Mouse (Mus musculus) intestine, postnatal 0 days (tissue): ENCODE results near the gene Popdc3. TPM values are rescaled to one million over a fixed set of nuclear protein-coding genes. Genes with fewer than 3 reads are reported as not detected.

ENCODE experiments used
- ATAC-seq: fragments of 200-750 bp; cut with Nextera tagmentation; 2 replicates; pipeline ENCODE4 v1.8.0; 2017; ENCODE audit warnings: mild to moderate bottlenecking, moderate TSS enrichment, moderate library complexity
- H3K27ac ChIP-seq: fragments of 300-500 bp; sonication (generic); 2 replicates; pipeline ENCODE4 v1.5.1; 2014; ENCODE audit warnings: mild to moderate bottlenecking, low read depth, low read length, moderate library complexity
- H3K27me3 ChIP-seq: fragments of 300-500 bp; sonication (generic); replicated peaks from 2 replicates; pipeline ENCODE4 v1.6.1; 2014; ENCODE audit warnings: low read length, mixed read lengths; ENCODE audit not compliant: control insufficient read depth, insufficient read depth
- H3K36me3 ChIP-seq: fragments of 300-500 bp; sonication (generic); 2 replicates; pipeline ENCODE4 v1.6.1; 2014; ENCODE audit warnings: mild to moderate bottlenecking, moderate library complexity; ENCODE audit not compliant: control insufficient read depth, insufficient read depth
- H3K4me1 ChIP-seq: fragments of 300-500 bp; sonication (generic); replicated peaks from 2 replicates; pipeline ENCODE4 v1.6.1; 2014; ENCODE audit warnings: antibody characterized with exemption, low read length, mixed read lengths; ENCODE audit not compliant: control insufficient read depth, insufficient read depth
- H3K4me2 ChIP-seq: fragments of 300-500 bp; sonication (generic); replicated peaks from 2 replicates; pipeline ENCODE4 v1.6.1; 2014; ENCODE audit warnings: low read depth, mild to moderate bottlenecking, moderate library complexity
- H3K4me3 ChIP-seq: fragments of 300-500 bp; sonication (generic); 2 replicates; pipeline ENCODE4 v1.5.1; 2014; ENCODE audit warnings: low read depth, low read length
- H3K9ac ChIP-seq: fragments of 300-500 bp; sonication (generic); 2 replicates; pipeline ENCODE4 v1.6.1; 2014; ENCODE audit warnings: mild to moderate bottlenecking, low read depth, low read length
- H3K9me3 ChIP-seq: fragments of 300-500 bp; sonication (generic); 2 replicates; pipeline ENCODE4 v1.6.1; 2016; ENCODE audit warnings: mixed run types; ENCODE audit not compliant: control insufficient read depth
- CTCF ChIP-seq: sonication (generic); IDR thresholded peaks from 2 replicates; pipeline ENCODE4 v1.5.1; 2016; ENCODE audit warnings: low read depth, mild to moderate bottlenecking, control low read depth, antibody characterized with exemption, moderate library complexity
- WGBS: fragments of 180-500 bp; shearing (Covaris S2); extraction: QIAGEN DNeasy Blood & Tissue Kit; methylation state at CpG from one replicate; pipeline ENCODE4 v1.1.7; 2014; 5-methylcytosine and 5-hydroxymethylcytosine counted together
- polyA plus RNA-seq: library from polyadenylated mRNA; unstranded; fragments of >200 nt; fragmentation: Nextera tagmentation; extraction: Ambion mirVana; gene quantifications from 2 replicates; pipeline ENCODE4 v1.2.1, GENCODE M21; 2015

Popdc3 gene
- polyA plus RNA-seq, 1 experiment from 2014 or later = 0.57 TPM

- Histone ChIP-seq H3K27me3 (no peaks in the 10 kb centered on the region), H3K4me1 (no peaks in the 10 kb centered on the region), H3K27ac (no peak overlapping the region), H3K9ac (no peak overlapping the region), H3K4me3 (no peak overlapping the region), H3K9me3 (no peaks in the 10 kb centered on the region), H3K36me3 (no peaks in the 10 kb centered on the region), H3K4me2 (no peak overlapping the region)
- ATAC-seq = no peak
- WGBS = 78% methylated on average over 7 of the region's 7 CpGs
- TF ChIP-seq CTCF = no peak
These were observed 38.8 kb downstream of the Popdc3 start for GRCm38 (mm10) chr10:45216676-45217075.

GRCm38 (mm10) chr10:45229954-45230353 lies 52.1 kb downstream of the Popdc3 start:
- no peak overlapping the region for H3K4me3 ChIP-seq
- no peak overlapping the region for H3K9ac ChIP-seq
- ATAC-seq = no peak
- no peak overlapping the region for H3K27ac ChIP-seq
- no peak overlapping the region for H3K4me2 ChIP-seq
- no peaks in the 10 kb centered on the region for H3K36me3 ChIP-seq
- TF ChIP-seq CTCF = no peak
- WGBS = 29% methylated on average over 4 of the region's 4 CpGs
- no peaks in the 10 kb centered on the region for H3K27me3 ChIP-seq
- no peaks in the 10 kb centered on the region for H3K4me1 ChIP-seq
- no peaks in the 10 kb centered on the region for H3K9me3 ChIP-seq

GRCm38 (mm10) chr10:45233351-45233750 lies 55.5 kb downstream of the Popdc3 start:
- H3K36me3 ChIP-seq = no peaks in the 10 kb centered on the region
- no peak overlapping the region for H3K9ac ChIP-seq
- no peaks in the 10 kb centered on the region for H3K9me3 ChIP-seq
- H3K4me2 ChIP-seq = no peak overlapping the region
- H3K4me1 ChIP-seq = no peaks in the 10 kb centered on the region
- WGBS = 83% methylated on average over 6 of the region's 6 CpGs
- no peak for ATAC-seq
- no peak overlapping the region for H3K27ac ChIP-seq
- no peak overlapping the region for H3K4me3 ChIP-seq
- TF ChIP-seq CTCF = no peak
- no peaks in the 10 kb centered on the region for H3K27me3 ChIP-seq

GRCm38 (mm10) chr10:45236304-45236703 lies 58.4 kb downstream of the Popdc3 start:
- 50% methylated on average over 3 of the region's 3 CpGs for WGBS
- Histone ChIP-seq H3K4me2 (no peak overlapping the region), H3K36me3 (no peaks in the 10 kb centered on the region), H3K27me3 (no peaks in the 10 kb centered on the region), H3K4me3 (no peak overlapping the region), H3K9ac (no peak overlapping the region), H3K4me1 (no peaks in the 10 kb centered on the region), H3K27ac (no peak overlapping the region), H3K9me3 (no peaks in the 10 kb centered on the region)
- TF ChIP-seq CTCF = no peak
- no peak for ATAC-seq

GRCm38 (mm10) chr10:45237492-45237891 lies 59.6 kb downstream of the Popdc3 start:
- no peaks in the 10 kb centered on the region for H3K36me3 ChIP-seq
- H3K9ac ChIP-seq = no peak overlapping the region
- 67% methylated on average over 5 of the region's 5 CpGs for WGBS
- H3K27me3 ChIP-seq = no peaks in the 10 kb centered on the region
- no peak overlapping the region for H3K4me3 ChIP-seq
- no peak for ATAC-seq
- no peak overlapping the region for H3K27ac ChIP-seq
- H3K4me1 ChIP-seq = no peaks in the 10 kb centered on the region
- no peak overlapping the region for H3K4me2 ChIP-seq
- TF ChIP-seq CTCF = no peak
- H3K9me3 ChIP-seq = no peaks in the 10 kb centered on the region

DNA sequence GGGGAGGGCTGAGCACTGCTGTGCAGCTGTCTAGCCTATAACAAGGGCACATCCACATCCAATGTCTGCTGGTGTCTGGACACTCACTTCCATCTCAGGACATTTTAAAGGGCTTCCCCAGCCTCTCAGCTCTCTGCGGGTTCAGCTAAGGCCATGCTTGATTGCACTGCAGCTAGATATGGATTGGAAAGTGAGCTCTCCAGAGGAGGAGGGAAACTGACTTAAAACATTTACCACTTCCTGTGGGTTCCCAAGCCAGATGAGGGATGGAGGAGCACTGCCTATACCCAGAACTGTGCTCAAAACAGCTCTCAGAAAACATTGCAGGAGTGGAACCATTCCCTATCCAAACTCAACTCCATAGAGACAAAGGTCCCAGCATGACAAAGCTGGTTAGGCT lies 82.6 kb downstream of the Popdc3 start:
- no peak overlapping the region for H3K27ac ChIP-seq
- H3K4me2 ChIP-seq = no peak overlapping the region
- no peak overlapping the region for H3K9ac ChIP-seq
- TF ChIP-seq CTCF = no peak
- WGBS = 85% methylated on average over 1 of the region's 1 CpGs
- 0 out of 2 replicates have a peak, but pooled peaks cover 5% of the 10 kb centered on the region for H3K9me3 ChIP-seq
- no peak for ATAC-seq
- no peak overlapping the region for H3K4me3 ChIP-seq
- H3K27me3 ChIP-seq = no peaks in the 10 kb centered on the region
- no peaks in the 10 kb centered on the region for H3K4me1 ChIP-seq
- no peaks in the 10 kb centered on the region for H3K36me3 ChIP-seq

DNA sequence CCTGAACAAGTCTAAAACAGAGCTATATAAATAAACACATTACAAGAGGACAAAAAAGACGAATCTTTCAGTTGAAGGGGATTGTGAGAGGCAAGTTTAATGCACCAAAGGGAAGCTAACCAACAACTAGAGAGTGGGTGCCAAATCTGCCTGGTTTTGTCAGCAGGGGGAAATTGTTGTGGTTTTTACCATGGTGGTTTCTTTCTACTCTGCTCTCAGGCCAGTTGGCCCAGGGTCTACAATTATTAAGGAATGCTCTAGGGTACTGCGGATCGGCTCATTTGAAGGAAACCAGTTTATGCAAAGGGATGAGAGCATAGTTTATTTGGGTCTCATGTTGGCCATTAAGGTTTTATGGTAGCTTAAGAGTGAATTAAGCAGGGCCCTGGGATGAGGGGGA lies 84.2 kb downstream of the Popdc3 start:
- Histone ChIP-seq H3K9me3 (no peaks in the 10 kb centered on the region), H3K4me2 (no peak overlapping the region), H3K27me3 (no peaks in the 10 kb centered on the region), H3K27ac (no peak overlapping the region), H3K4me3 (no peak overlapping the region), H3K36me3 (no peaks in the 10 kb centered on the region), H3K9ac (no peak overlapping the region), H3K4me1 (no peaks in the 10 kb centered on the region)
- no peak for ATAC-seq
- 78% methylated on average over 3 of the region's 3 CpGs for WGBS
- TF ChIP-seq CTCF = no peak
